Mouse (Mus musculus) liver, postnatal 0 days (tissue): Measurements from ENCODE around the gene Rpusd3. TPM values are rescaled to one million over a fixed set of nuclear protein-coding genes. Genes with fewer than 3 reads are reported as not detected.

Experiments used
- ATAC-seq: fragments of 200-750 bp; cut with Nextera tagmentation; 2 replicates; pipeline ENCODE4 v1.8.0; 2017; ENCODE audit warnings: mild to moderate bottlenecking, moderate library complexity
- DNase-seq: peaks from one replicate; pipeline ENCODE4 v3.0.0-alpha.2; 2016
- H3K27ac ChIP-seq: fragments of 300-500 bp; sonication (generic); 2 replicates; pipeline ENCODE4 v1.5.1; 2014; ENCODE audit warnings: antibody characterized with exemption, moderate library complexity, mild to moderate bottlenecking, low read depth
- H3K27me3 ChIP-seq: fragments of 300-500 bp; sonication (generic); 2 replicates; pipeline ENCODE4 v1.6.1; 2014; ENCODE audit warnings: low read length, control low read depth, mixed read lengths; ENCODE audit not compliant: insufficient read depth
- H3K36me3 ChIP-seq: fragments of 300-500 bp; sonication (generic); replicated peaks from 2 replicates; pipeline ENCODE4 v1.6.1; 2014; ENCODE audit warnings: mild to moderate bottlenecking, control low read depth, low read length, moderate library complexity, mixed read lengths; ENCODE audit not compliant: insufficient read depth
- H3K4me1 ChIP-seq: fragments of 300-500 bp; sonication (generic); 2 replicates; pipeline ENCODE4 v1.6.1; 2014; ENCODE audit warnings: antibody characterized with exemption, mild to moderate bottlenecking, control low read depth; ENCODE audit not compliant: insufficient read depth
- H3K4me2 ChIP-seq: fragments of 300-500 bp; sonication (generic); 2 replicates; pipeline ENCODE4 v1.6.1; 2014; ENCODE audit warnings: low read depth, mild to moderate bottlenecking, low read length, moderate library complexity, mixed read lengths
- H3K4me3 ChIP-seq: fragments of 300-500 bp; sonication (generic); 2 replicates; pipeline ENCODE4 v1.5.1; 2014; ENCODE audit warnings: low read depth, low read length
- H3K9ac ChIP-seq: fragments of 300-500 bp; sonication (generic); replicated peaks from 2 replicates; pipeline ENCODE4 v1.6.1; 2014; ENCODE audit warnings: mild to moderate bottlenecking, moderate library complexity
- H3K9me3 ChIP-seq: fragments of 300-500 bp; sonication (generic); 2 replicates; pipeline ENCODE4 v1.6.1; 2016; ENCODE audit warnings: mild to moderate bottlenecking, control low read depth, low read length, mixed read lengths
- CTCF ChIP-seq: sonication (generic); IDR thresholded peaks from 2 replicates; pipeline ENCODE4 v1.5.1; 2016; ENCODE audit warnings: antibody characterized with exemption, low read depth
- EP300 ChIP-seq: IDR thresholded peaks from 2 replicates; pipeline ENCODE4 v1.6.1; 2016; ENCODE audit warnings: antibody characterized with exemption, low read depth, mild to moderate bottlenecking
- WGBS: fragments of 180-500 bp; shearing (Covaris S2); extraction: QIAGEN DNeasy Blood & Tissue Kit; methylation state at CpG from one replicate; pipeline ENCODE4 v1.1.7; 2014; ENCODE audit not compliant: insufficient replicate concordance; 5-methylcytosine and 5-hydroxymethylcytosine counted together
- polyA plus RNA-seq: library from polyadenylated mRNA; unstranded; fragments of >200 nt; fragmentation: Nextera tagmentation; extraction: Ambion mirVana; gene quantifications from 2 replicates; pipeline ENCODE4 v1.2.1, GENCODE M21; 2015

The Rpusd3 gene
- polyA plus RNA-seq, 1 experiment from 2014 or later, result 17.1 TPM

DNA sequence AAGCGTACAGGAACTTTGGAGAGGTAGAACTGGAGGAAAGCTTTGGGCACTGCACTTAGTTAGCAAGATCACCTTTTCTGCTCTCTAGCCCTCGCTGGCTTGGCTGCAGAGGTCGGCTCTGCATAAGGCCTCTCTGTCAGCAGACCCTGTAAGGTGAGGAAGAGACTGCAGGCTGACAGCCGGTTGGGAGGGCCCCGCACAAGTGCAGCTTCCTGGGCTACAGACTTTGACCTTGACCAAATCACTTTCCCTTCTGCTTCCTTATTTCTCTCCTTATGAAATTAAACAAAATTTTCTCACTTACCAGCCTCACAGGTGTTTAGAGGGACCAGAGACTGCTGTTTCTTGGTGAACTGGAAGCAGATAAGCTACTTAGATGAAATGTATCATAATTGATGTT lies 35.9 kb upstream of the Rpusd3 start:
- no peak overlapping the region for H3K27ac ChIP-seq
- no peaks in the 10 kb centered on the region for H3K36me3 ChIP-seq
- H3K9ac ChIP-seq, result no peak overlapping the region
- ATAC-seq (no peak), DNase-seq (no peak)
- no peak overlapping the region for H3K4me3 ChIP-seq
- no peak overlapping the region for H3K4me2 ChIP-seq
- no peaks in the 10 kb centered on the region for H3K9me3 ChIP-seq
- no peak for TF ChIP-seq EP300
- no peak for TF ChIP-seq CTCF
- no peaks in the 10 kb centered on the region for H3K4me1 ChIP-seq
- H3K27me3 ChIP-seq, result no peaks in the 10 kb centered on the region
- WGBS, result 28% methylated on average over 5 of the region's 5 CpGs

- 86% methylated on average over 2 of the region's 2 CpGs for whole genome bisulfite sequencing
These were observed 32.7 kb upstream of the Rpusd3 start for GRCm38 (mm10) chr6:113451839-113452238.

DNA sequence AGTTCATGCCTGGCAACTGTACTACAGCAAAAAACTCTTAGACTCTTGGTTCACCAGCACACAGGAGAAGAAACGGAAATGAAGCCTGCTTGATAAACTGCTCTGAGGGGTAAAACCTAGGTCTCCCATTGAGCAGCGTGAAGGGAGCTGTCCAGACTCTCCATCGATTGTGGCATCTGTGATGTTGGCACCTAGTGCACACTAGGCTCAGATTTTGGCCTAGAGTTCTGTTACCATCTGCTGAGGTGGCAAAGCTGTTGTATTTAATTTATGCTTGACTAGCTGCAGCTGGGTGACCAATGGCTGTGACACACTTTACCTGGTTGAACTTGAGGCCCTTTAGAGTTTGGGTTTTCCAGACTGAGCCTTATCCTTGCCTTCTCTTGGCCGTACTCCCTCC lies 28.5 kb upstream of the Rpusd3 start:
- H3K4me3 ChIP-seq, result no peak overlapping the region
- ATAC-seq, result no peak
- H3K27ac ChIP-seq, result no peak overlapping the region
- no peak for TF ChIP-seq CTCF
- no peak for TF ChIP-seq EP300
- H3K9ac ChIP-seq, result no peak overlapping the region
- no peak for DNase-seq
- H3K4me1 ChIP-seq, result peaks cover 14% of the 10 kb centered on the region
- no peak overlapping the region for H3K4me2 ChIP-seq
- H3K9me3 ChIP-seq, result no peaks in the 10 kb centered on the region
- 89% methylated on average over 4 of the region's 4 CpGs for WGBS
- no peaks in the 10 kb centered on the region for H3K27me3 ChIP-seq
- H3K36me3 ChIP-seq, result peaks cover 18% of the 10 kb centered on the region

More at GRCm38 (mm10) chr6:113451839-113452238, 32.7 kb upstream of the Rpusd3 start:
- TF ChIP-seq CTCF, result no peak
- no peak for TF ChIP-seq EP300
- DNase-seq (no peak), ATAC-seq (no peak)
- no peak overlapping the region for H3K4me2 ChIP-seq
- H3K36me3 ChIP-seq, result peaks cover 15% of the 10 kb centered on the region
- H3K27ac ChIP-seq, result no peak overlapping the region
- no peak overlapping the region for H3K4me3 ChIP-seq
- no peaks in the 10 kb centered on the region for H3K27me3 ChIP-seq
- no peak overlapping the region for H3K9ac ChIP-seq
- no peaks in the 10 kb centered on the region for H3K4me1 ChIP-seq
- no peaks in the 10 kb centered on the region for H3K9me3 ChIP-seq

GRCm38 (mm10) chr6:113444207-113444965 lies 25.2 kb upstream of the Rpusd3 start:
- Histone ChIP-seq H3K27ac (no peak overlapping the region), H3K4me2 (peak overlapping the region; percentile 18; the same call in 1 of the 2 replicates), H3K9ac (no peak overlapping the region), H3K4me3 (no peak overlapping the region), H3K9me3 (no peaks in the 10 kb centered on the region), H3K36me3 (peaks cover 18% of the 10 kb centered on the region), H3K4me1 (peaks cover 17% of the 10 kb centered on the region), H3K27me3 (no peaks in the 10 kb centered on the region)
- DNase-seq (no peak), ATAC-seq (0 out of 2 replicates have a peak, but pooled peaks have one; percentile 9)
- 57% methylated on average over 7 of the region's 8 CpGs for WGBS
- TF ChIP-seq CTCF, result no peak
- no peak for TF ChIP-seq EP300

DNA sequence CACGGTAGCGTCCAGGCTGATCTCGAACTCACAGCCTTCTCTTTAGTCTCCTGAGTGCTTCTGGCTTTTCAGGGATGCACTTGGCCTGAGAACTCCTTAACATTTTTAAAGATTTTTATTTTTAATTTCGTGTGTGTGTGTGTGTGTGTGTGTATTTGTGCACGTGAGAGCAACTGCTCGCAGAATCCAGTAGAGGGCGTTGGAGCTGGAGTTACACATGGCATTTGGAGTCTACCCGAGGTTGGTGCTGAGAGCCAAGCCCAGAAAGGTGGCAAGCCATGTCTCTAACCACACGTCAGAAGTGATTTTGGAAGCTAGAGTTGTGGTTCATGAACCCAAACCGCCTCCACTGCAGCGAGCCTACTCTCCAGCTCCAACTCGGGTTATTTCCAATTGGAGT lies 24.0 kb upstream of the Rpusd3 start:
- 47% methylated on average over 12 of the region's 12 CpGs for WGBS
- H3K36me3 ChIP-seq, result peaks cover 14% of the 10 kb centered on the region
- peak overlapping the region; percentile 98 for H3K4me2 ChIP-seq
- peaks cover 17% of the 10 kb centered on the region for H3K4me1 ChIP-seq
- peak overlapping the region; percentile 76 for H3K27ac ChIP-seq
- DNase-seq, result no peak
- H3K9ac ChIP-seq, result peak overlapping the region; percentile 98
- no peak for ATAC-seq
- no peaks in the 10 kb centered on the region for H3K27me3 ChIP-seq
- no peak for TF ChIP-seq EP300
- peak; percentile 43; the same call in 1 of the 2 replicates for TF ChIP-seq CTCF
- peak overlapping the region; percentile 98 for H3K4me3 ChIP-seq
- no peaks in the 10 kb centered on the region for H3K9me3 ChIP-seq

- peaks cover 17% of the 10 kb centered on the region for H3K4me1 ChIP-seq
- TF ChIP-seq EP300 (no peak), CTCF (no peak)
- WGBS, result under 1% methylated on average over 45 of the region's 45 CpGs
These were observed 23.4 kb upstream of the Rpusd3 start, which contains the start of gene Jagn1 for GRCm38 (mm10) chr6:113442442-113443090. Gene Jagn1, plus strand, starts transcription at chr6:113442569.

More at GRCm38 (mm10) chr6:113442442-113443090, 23.4 kb upstream of the Rpusd3 start, which contains the start of gene Jagn1:
- Histone ChIP-seq H3K9ac (peak within 1 kb of the TSS; percentile 98), H3K36me3 (0 out of 2 replicates have a peak, but pooled peaks cover 9% of the 10 kb centered on the region), H3K4me3 (peak within 1 kb of the TSS; percentile 98), H3K27me3 (no peaks in the 10 kb centered on the region), H3K4me2 (peak within 1 kb of the TSS; percentile 98), H3K27ac (peak within 1 kb of the TSS; percentile 76), H3K9me3 (no peaks in the 10 kb centered on the region)
- ATAC-seq, result peak; percentile 90
- peak; percentile 94 for DNase-seq
